Mouse (Mus musculus): ENCODE results near the gene Cpn1. TPM values are rescaled to one million over a fixed set of nuclear protein-coding genes. Genes with fewer than 3 reads are reported as not detected.

Cpn1 gene
- total and polyA plus RNA-seq, 2 experiments from 2014 or later = 0.12 TPM; not detected in 1

DNA sequence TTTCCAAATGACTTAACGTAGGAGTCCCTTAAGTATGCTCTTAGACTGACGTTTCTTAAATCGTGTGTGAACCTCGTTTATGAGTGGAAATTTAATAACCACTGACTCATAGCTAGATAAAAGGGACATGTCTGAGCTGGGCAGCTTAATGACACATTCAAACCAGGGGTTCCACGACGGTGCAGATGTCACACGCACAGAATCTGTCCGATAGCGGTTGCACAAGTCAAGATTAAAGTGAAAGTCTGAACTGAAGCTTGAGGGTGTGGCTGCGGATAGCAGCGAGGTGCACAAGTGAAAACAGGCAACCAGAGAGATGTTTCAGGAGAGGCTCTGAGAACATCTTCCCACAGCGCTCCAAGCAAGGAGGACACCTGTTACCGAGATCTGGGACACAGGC is 64.9 kb downstream of the Cpn1 start:
- Histone ChIP-seq H3K9ac (replicated peaks; ENCODE audit: low read depth, low read length) (no peak overlapping the region), H3K9me3 (replicated peaks; ENCODE audit: control insufficient read depth, low read length) (no peaks in the 10 kb centered on the region), H3K4me1 (ENCODE audit: control insufficient read depth, insufficient read depth) (peaks cover 29% of the 10 kb centered on the region), H3K27me3 (ENCODE audit: control insufficient read depth, insufficient read depth, low read length) (no peaks in the 10 kb centered on the region), H3K27ac (ENCODE audit: low read depth) (no peak overlapping the region), H3K4me2 (ENCODE audit: low read depth, low read length) (peak overlapping the region; percentile 52), H3K36me3 (replicated peaks; ENCODE audit: control insufficient read depth, insufficient read depth, low read length) (no peaks in the 10 kb centered on the region), H3K4me3 (ENCODE audit: low read depth, low read length) (peak overlapping the region; percentile 7; the same call in 1 of the 2 replicates)
- ATAC-seq (ENCODE audit: insufficient read depth, low read depth) (no peak), DNase-seq (ENCODE audit: low spot score) (no peak)
- TF ChIP-seq CTCF (IDR thresholded peaks at IDR 0.05; ENCODE audit: low read depth) (no peak), EP300 (IDR thresholded peaks at IDR 0.05; ENCODE audit: low read depth) (no peak)
- WGBS = 49% methylated on average over 13 of the region's 13 CpGs

GRCm38 (mm10) chr19:43920453-43921300 is 65.7 kb downstream of the Cpn1 start:
- no peaks in the 10 kb centered on the region for H3K36me3 ChIP-seq (replicated peaks; ENCODE audit: control insufficient read depth, insufficient read depth, low read length)
- H3K4me2 ChIP-seq (ENCODE audit: low read depth, low read length) = peak overlapping the region; percentile 52
- no peaks in the 10 kb centered on the region for H3K9me3 ChIP-seq (replicated peaks; ENCODE audit: control insufficient read depth, low read length)
- 29% methylated on average over 32 of the region's 32 CpGs for WGBS
- H3K4me1 ChIP-seq (ENCODE audit: control insufficient read depth, insufficient read depth) = peaks cover 31% of the 10 kb centered on the region
- peak overlapping the region; percentile 31; the same call in 1 of the 2 replicates for H3K9ac ChIP-seq (replicated peaks; ENCODE audit: low read depth, low read length)
- TF ChIP-seq CTCF (IDR thresholded peaks at IDR 0.05; ENCODE audit: low read depth) = no peak
- no peak for TF ChIP-seq EP300 (IDR thresholded peaks at IDR 0.05; ENCODE audit: low read depth)
- DNase-seq (ENCODE audit: low spot score) (no peak), ATAC-seq (ENCODE audit: insufficient read depth, low read depth) (peak; percentile 19; the same call in 1 of the 2 replicates)
- no peaks in the 10 kb centered on the region for H3K27me3 ChIP-seq (ENCODE audit: control insufficient read depth, insufficient read depth, low read length)
- peak overlapping the region; percentile 7; the same call in 1 of the 2 replicates for H3K4me3 ChIP-seq (ENCODE audit: low read depth, low read length)
- peak overlapping the region; percentile 27; the same call in 1 of the 2 replicates for H3K27ac ChIP-seq (ENCODE audit: low read depth)

DNA sequence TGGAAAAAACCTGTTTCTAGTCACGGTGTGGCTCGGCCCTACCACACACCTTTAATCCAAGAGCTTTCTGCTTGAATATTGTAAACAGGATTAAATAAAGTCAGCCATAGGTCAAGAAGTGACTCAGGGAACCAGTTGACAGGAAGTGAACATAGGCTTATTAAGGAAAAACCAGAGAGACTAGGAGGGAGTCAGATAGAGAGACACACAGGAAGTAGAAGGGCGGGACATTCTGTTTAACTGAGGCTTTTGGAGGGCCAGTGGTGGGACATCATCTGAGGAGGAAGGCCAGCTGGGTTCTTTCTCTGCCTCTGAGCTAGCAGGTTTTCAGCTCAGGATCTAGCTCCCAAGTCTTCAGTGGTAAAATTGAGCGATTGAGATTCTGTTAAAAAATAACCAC is 66.5 kb downstream of the Cpn1 start:
- no peaks in the 10 kb centered on the region for H3K9me3 ChIP-seq (replicated peaks; ENCODE audit: control insufficient read depth, low read length)
- DNase-seq (ENCODE audit: low spot score) = no peak
- no peaks in the 10 kb centered on the region for H3K36me3 ChIP-seq (replicated peaks; ENCODE audit: control insufficient read depth, insufficient read depth, low read length)
- 0 out of 2 replicates have a peak overlapping the region, but pooled peaks have one; percentile 27 for H3K27ac ChIP-seq (ENCODE audit: low read depth)
- TF ChIP-seq EP300 (IDR thresholded peaks at IDR 0.05; ENCODE audit: low read depth) (no peak), CTCF (IDR thresholded peaks at IDR 0.05; ENCODE audit: low read depth) (no peak)
- 86% methylated on average over 4 of the region's 4 CpGs for WGBS
- no peak overlapping the region for H3K9ac ChIP-seq (replicated peaks; ENCODE audit: low read depth, low read length)
- no peak for ATAC-seq (ENCODE audit: insufficient read depth, low read depth)
- peaks cover 31% of the 10 kb centered on the region for H3K4me1 ChIP-seq (ENCODE audit: control insufficient read depth, insufficient read depth)
- H3K27me3 ChIP-seq (ENCODE audit: control insufficient read depth, insufficient read depth, low read length) = no peaks in the 10 kb centered on the region
- H3K4me2 ChIP-seq (ENCODE audit: low read depth, low read length) = no peak overlapping the region
- no peak overlapping the region for H3K4me3 ChIP-seq (ENCODE audit: low read depth, low read length)

DNA sequence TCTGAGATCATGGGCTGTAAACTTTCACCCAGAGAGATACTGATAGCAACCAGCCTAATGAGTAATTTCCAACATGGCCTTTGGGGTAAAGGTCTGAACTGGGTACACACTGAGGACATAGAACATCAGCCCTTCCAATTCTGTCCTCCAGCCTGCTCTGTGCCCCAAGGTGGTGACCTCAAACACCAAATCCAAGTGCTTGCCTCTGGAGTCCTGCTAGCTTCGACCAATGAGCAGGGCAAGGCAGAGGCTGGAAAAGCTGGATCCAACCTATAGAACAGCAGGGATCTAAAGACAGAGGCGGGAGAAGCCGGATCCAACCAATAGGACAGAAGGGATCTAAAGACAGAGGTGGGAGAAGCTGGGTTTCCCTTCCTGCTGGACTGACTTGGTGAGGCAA is 67.5 kb downstream of the Cpn1 start:
- Histone ChIP-seq H3K27ac (ENCODE audit: low read depth) (no peak overlapping the region), H3K27me3 (ENCODE audit: control insufficient read depth, insufficient read depth, low read length) (no peaks in the 10 kb centered on the region), H3K9ac (replicated peaks; ENCODE audit: low read depth, low read length) (no peak overlapping the region), H3K4me2 (ENCODE audit: low read depth, low read length) (no peak overlapping the region), H3K4me1 (ENCODE audit: control insufficient read depth, insufficient read depth) (peaks cover 31% of the 10 kb centered on the region), H3K4me3 (ENCODE audit: low read depth, low read length) (no peak overlapping the region), H3K9me3 (replicated peaks; ENCODE audit: control insufficient read depth, low read length) (no peaks in the 10 kb centered on the region), H3K36me3 (replicated peaks; ENCODE audit: control insufficient read depth, insufficient read depth, low read length) (no peaks in the 10 kb centered on the region)
- TF ChIP-seq CTCF (IDR thresholded peaks at IDR 0.05; ENCODE audit: low read depth) (no peak), EP300 (IDR thresholded peaks at IDR 0.05; ENCODE audit: low read depth) (no peak)
- no peak for ATAC-seq (ENCODE audit: insufficient read depth, low read depth)
- 83% methylated on average over 3 of the region's 3 CpGs for WGBS
- no peak for DNase-seq (ENCODE audit: low spot score)

- H3K27me3 ChIP-seq (ENCODE audit: control insufficient read depth, insufficient read depth, low read length) = no peaks in the 10 kb centered on the region
- no peak overlapping the region for H3K27ac ChIP-seq (ENCODE audit: low read depth)
- peaks cover 36% of the 10 kb centered on the region for H3K4me1 ChIP-seq (ENCODE audit: control insufficient read depth, insufficient read depth)
- TF ChIP-seq CTCF (IDR thresholded peaks at IDR 0.05; ENCODE audit: low read depth) (no peak), EP300 (IDR thresholded peaks at IDR 0.05; ENCODE audit: low read depth) (no peak)
- H3K4me2 ChIP-seq (ENCODE audit: low read depth, low read length) = no peak overlapping the region
- no peak overlapping the region for H3K9ac ChIP-seq (replicated peaks; ENCODE audit: low read depth, low read length)
- H3K36me3 ChIP-seq (replicated peaks; ENCODE audit: control insufficient read depth, insufficient read depth, low read length) = no peaks in the 10 kb centered on the region
- WGBS = 82% methylated on average over 6 of the region's 6 CpGs
- ATAC-seq (ENCODE audit: insufficient read depth, low read depth) (no peak), DNase-seq (ENCODE audit: low spot score) (no peak)
- H3K4me3 ChIP-seq (ENCODE audit: low read depth, low read length) = no peak overlapping the region
- no peaks in the 10 kb centered on the region for H3K9me3 ChIP-seq (replicated peaks; ENCODE audit: control insufficient read depth, low read length)
Measured at GRCm38 (mm10) chr19:43917763-43918162, 68.6 kb downstream of the Cpn1 start.

Data from heart, postnatal 0 days (tissue).